Mouse (Mus musculus): Measurements from ENCODE around the gene Ccdc173.

DNA sequence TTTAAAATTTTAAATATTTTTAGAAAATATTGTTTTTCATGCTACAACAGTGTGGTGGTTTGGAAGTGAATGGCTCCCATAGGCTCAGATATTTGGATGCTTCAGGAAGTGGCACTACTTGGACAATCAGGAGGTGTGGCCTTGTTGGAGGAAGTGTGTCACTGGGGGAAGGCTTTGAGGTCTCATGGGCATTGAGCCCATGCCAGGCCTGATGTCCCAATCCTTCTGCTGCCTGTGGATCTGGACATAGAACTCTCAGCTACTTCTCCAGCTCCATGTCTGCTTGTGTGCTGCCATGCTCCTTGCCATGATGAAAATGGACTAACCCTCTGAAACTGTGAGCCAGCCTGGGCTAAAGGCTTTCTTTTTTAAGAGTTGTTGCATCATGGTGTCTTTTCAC is 49.3 kb upstream of the Ccdc173 start:
- TF ChIP-seq CTCF (IDR thresholded peaks at IDR 0.05; ENCODE audit: low read depth) = no peak
- TF ChIP-seq EP300 (IDR thresholded peaks at IDR 0.05; ENCODE audit: low read depth) = no peak
